Mouse (Mus musculus) mature B cell (primary cell): Measurements from ENCODE around the gene Epb41l5.

Experiments used
- in situ Hi-C: fragments of 300-500 bp; cut with MboI; formaldehyde crosslinking; loops from 2 replicates; pipeline ENCODE4 v1.14.3; 2019

Gene Epb41l5

GRCm38 (mm10) chr1:119533093-119533805 lies 115.6 kb downstream of the Epb41l5 start:
- in situ Hi-C loops: no loop called here

GRCm38 (mm10) chr1:119532165-119532564 lies 116.6 kb downstream of the Epb41l5 start:
- in situ Hi-C loops: no loop called here

GRCm38 (mm10) chr1:119530941-119531340 lies 117.9 kb downstream of the Epb41l5 start:
- in situ Hi-C loops: no loop called here

- in situ Hi-C loops: no loop called here
Observed at GRCm38 (mm10) chr1:119525689-119526591, 122.9 kb downstream of the Epb41l5 start, which contains the start of gene Tmem185b. Tmem185b (plus strand) TSS chr1:119526160.

GRCm38 (mm10) chr1:119525004-119525444 lies 123.8 kb downstream of the Epb41l5 start:
- in situ Hi-C loops: no loop called here

- in situ Hi-C loops: no loop called here
Observed at GRCm38 (mm10) chr1:119523826-119524225, 125.0 kb downstream of the Epb41l5 start.

- in situ Hi-C loops: no loop called here
Observed at GRCm38 (mm10) chr1:119523369-119523768, 125.4 kb downstream of the Epb41l5 start.

GRCm38 (mm10) chr1:119522726-119523125 lies 126.1 kb downstream of the Epb41l5 start:
- in situ Hi-C loops: no loop called here

- in situ Hi-C loops: no loop called here
Observed at GRCm38 (mm10) chr1:119521681-119522080, 127.1 kb downstream of the Epb41l5 start.

- in situ Hi-C loops: no loop called here
Observed at GRCm38 (mm10) chr1:119521029-119521428, 127.8 kb downstream of the Epb41l5 start.

GRCm38 (mm10) chr1:119519286-119519685 lies 129.5 kb downstream of the Epb41l5 start:
- in situ Hi-C loops: no loop called here

GRCm38 (mm10) chr1:119518786-119519185 lies 130.0 kb downstream of the Epb41l5 start:
- in situ Hi-C loops: no loop called here

- in situ Hi-C loops: no loop called here
Observed at GRCm38 (mm10) chr1:119518060-119518459, 130.7 kb downstream of the Epb41l5 start.

- in situ Hi-C loops: no loop called here
Observed at GRCm38 (mm10) chr1:119510857-119511256, 137.9 kb downstream of the Epb41l5 start.

- in situ Hi-C loops: no loop called here
Observed at GRCm38 (mm10) chr1:119510409-119510808, 138.4 kb downstream of the Epb41l5 start.

- in situ Hi-C loops: no loop called here
Observed at GRCm38 (mm10) chr1:119509474-119509873, 139.3 kb downstream of the Epb41l5 start.

- in situ Hi-C loops: no loop called here
Observed at GRCm38 (mm10) chr1:119508548-119508947, 140.3 kb downstream of the Epb41l5 start.

GRCm38 (mm10) chr1:119505951-119506350 lies 142.8 kb downstream of the Epb41l5 start:
- in situ Hi-C loops: no loop called here

GRCm38 (mm10) chr1:119504260-119505062 lies 144.3 kb downstream of the Epb41l5 start, which contains the start of gene Ralb:
Ralb (minus strand) TSS chr1:119504794.
- in situ Hi-C loops: no loop called here

GRCm38 (mm10) chr1:119503808-119504207 lies 145.0 kb downstream of the Epb41l5 start:
- in situ Hi-C loops: no loop called here

GRCm38 (mm10) chr1:119503181-119503580 lies 145.6 kb downstream of the Epb41l5 start:
- in situ Hi-C loops: no loop called here

- in situ Hi-C loops: no loop called here
Observed at GRCm38 (mm10) chr1:119502729-119503128, 146.1 kb downstream of the Epb41l5 start.
